Mouse (Mus musculus) kidney, embryonic 15.5 days (tissue): ENCODE results near the gene Galnt18. TPM values are rescaled to one million over a fixed set of nuclear protein-coding genes. Genes with fewer than 3 reads are reported as not detected.
A peak's percentile ranks its signal among the peaks of the same experiment; 100 is the strongest.

Source experiments
- ATAC-seq: fragments of 200-750 bp; cut with Nextera tagmentation; replicated peaks from 2 replicates; pipeline ENCODE4 v1.8.0; 2017; ENCODE audit warnings: moderate TSS enrichment; ENCODE audit not compliant: low FRiP score
- H3K27ac ChIP-seq: fragments of 300-500 bp; sonication (generic); 2 replicates; pipeline ENCODE4 v1.5.1; 2015; ENCODE audit warnings: mild to moderate bottlenecking, inconsistent platforms
- H3K27me3 ChIP-seq: fragments of 300-500 bp; sonication (generic); 2 replicates; pipeline ENCODE4 v1.6.1; 2015; ENCODE audit warnings: inconsistent platforms
- H3K36me3 ChIP-seq: fragments of 300-500 bp; sonication (generic); 2 replicates; pipeline ENCODE4 v1.6.1; 2015; ENCODE audit warnings: inconsistent platforms
- H3K4me1 ChIP-seq: fragments of 300-500 bp; sonication (generic); 2 replicates; pipeline ENCODE4 v1.6.1; 2015; ENCODE audit warnings: inconsistent platforms
- H3K4me2 ChIP-seq: fragments of 300-500 bp; sonication (generic); 2 replicates; pipeline ENCODE4 v1.6.1; 2015; ENCODE audit warnings: moderate library complexity, mild to moderate bottlenecking, inconsistent platforms
- H3K4me3 ChIP-seq: fragments of 300-500 bp; sonication (generic); replicated peaks from 2 replicates; pipeline ENCODE4 v1.5.1; 2015; ENCODE audit warnings: mild to moderate bottlenecking, inconsistent platforms
- H3K9ac ChIP-seq: fragments of 300-500 bp; sonication (generic); 2 replicates; pipeline ENCODE4 v1.6.1; 2015; ENCODE audit warnings: mild to moderate bottlenecking, inconsistent platforms
- H3K9me3 ChIP-seq: fragments of 300-500 bp; sonication (generic); replicated peaks from 2 replicates; pipeline ENCODE4 v1.6.1; 2016; ENCODE audit warnings: inconsistent platforms
- WGBS: fragments of 180-500 bp; shearing (Covaris S2); methylation state at CpG from one replicate; pipeline ENCODE4 v1.1.7; 2015; ENCODE audit warnings: mixed read lengths; 5-methylcytosine and 5-hydroxymethylcytosine counted together
- polyA plus RNA-seq: library from polyadenylated mRNA; unstranded; fragments of >200 nt; fragmentation: Nextera tagmentation; extraction: Ambion mirVana; gene quantifications from 2 replicates; pipeline ENCODE4 v1.2.1, GENCODE M21; 2015

Galnt18 gene
- polyA plus RNA-seq, 1 experiment from 2014 or later: 31.8 TPM

- peak; percentile 49; the same call in 1 of the 2 replicates for ATAC-seq
- Histone ChIP-seq H3K4me2 (no peak overlapping the region), H3K36me3 (no peaks in the 10 kb centered on the region), H3K9ac (no peak overlapping the region), H3K9me3 (no peaks in the 10 kb centered on the region), H3K4me3 (no peak overlapping the region), H3K27ac (0 out of 2 replicates have a peak overlapping the region, but pooled peaks have one; percentile 14), H3K4me1 (peaks cover 9% of the 10 kb centered on the region), H3K27me3 (no peaks in the 10 kb centered on the region)
- WGBS: 77% methylated on average over 8 of the region's 8 CpGs
These were observed 49.2 kb downstream of the Galnt18 start for GRCm38 (mm10) chr7:111730346-111731269.

GRCm38 (mm10) chr7:111726928-111727327 is 52.8 kb downstream of the Galnt18 start:
- Histone ChIP-seq H3K36me3 (no peaks in the 10 kb centered on the region), H3K9ac (no peak overlapping the region), H3K4me3 (no peak overlapping the region), H3K4me2 (no peak overlapping the region), H3K4me1 (peaks cover 9% of the 10 kb centered on the region), H3K9me3 (no peaks in the 10 kb centered on the region), H3K27me3 (no peaks in the 10 kb centered on the region), H3K27ac (peak overlapping the region; percentile 15; the same call in 1 of the 2 replicates)
- 33% methylated on average over 2 of the region's 2 CpGs for WGBS
- ATAC-seq: peak; percentile 40; the same call in 1 of the 2 replicates

- WGBS: 56% methylated on average over 7 of the region's 7 CpGs
- Histone ChIP-seq H3K27ac (no peak overlapping the region), H3K4me1 (peaks cover 18% of the 10 kb centered on the region), H3K27me3 (no peaks in the 10 kb centered on the region), H3K36me3 (no peaks in the 10 kb centered on the region), H3K9me3 (no peaks in the 10 kb centered on the region), H3K9ac (no peak overlapping the region), H3K4me2 (no peak overlapping the region), H3K4me3 (no peak overlapping the region)
- no peak for ATAC-seq
These were observed 55.0 kb downstream of the Galnt18 start for GRCm38 (mm10) chr7:111724730-111725129.

GRCm38 (mm10) chr7:111724004-111724403 is 55.8 kb downstream of the Galnt18 start:
- H3K4me1 ChIP-seq: peaks cover 20% of the 10 kb centered on the region
- no peaks in the 10 kb centered on the region for H3K27me3 ChIP-seq
- H3K9ac ChIP-seq: no peak overlapping the region
- ATAC-seq: no peak
- no peaks in the 10 kb centered on the region for H3K9me3 ChIP-seq
- H3K36me3 ChIP-seq: no peaks in the 10 kb centered on the region
- H3K4me3 ChIP-seq: no peak overlapping the region
- no peak overlapping the region for H3K4me2 ChIP-seq
- H3K27ac ChIP-seq: no peak overlapping the region
- WGBS: 68% methylated on average over 4 of the region's 4 CpGs

- WGBS: 73% methylated on average over 5 of the region's 5 CpGs
- H3K36me3 ChIP-seq: no peaks in the 10 kb centered on the region
- H3K4me3 ChIP-seq: no peak overlapping the region
- peaks cover 20% of the 10 kb centered on the region for H3K4me1 ChIP-seq
- no peak for ATAC-seq
- H3K9ac ChIP-seq: no peak overlapping the region
- H3K4me2 ChIP-seq: no peak overlapping the region
- no peak overlapping the region for H3K27ac ChIP-seq
- no peaks in the 10 kb centered on the region for H3K9me3 ChIP-seq
- H3K27me3 ChIP-seq: no peaks in the 10 kb centered on the region
These were observed 58.5 kb downstream of the Galnt18 start for GRCm38 (mm10) chr7:111721308-111721698.

- Histone ChIP-seq H3K9ac (no peak overlapping the region), H3K27me3 (no peaks in the 10 kb centered on the region), H3K36me3 (no peaks in the 10 kb centered on the region), H3K4me3 (no peak overlapping the region), H3K27ac (0 out of 2 replicates have a peak overlapping the region, but pooled peaks have one; percentile 5), H3K9me3 (no peaks in the 10 kb centered on the region), H3K4me2 (no peak overlapping the region), H3K4me1 (peaks cover 20% of the 10 kb centered on the region)
- 79% methylated on average over 8 of the region's 8 CpGs for WGBS
- ATAC-seq: no peak
These were observed 59.1 kb downstream of the Galnt18 start for GRCm38 (mm10) chr7:111720511-111721307.

- ATAC-seq: no peak
- Histone ChIP-seq H3K4me2 (no peak overlapping the region), H3K4me3 (no peak overlapping the region), H3K9me3 (no peaks in the 10 kb centered on the region), H3K27me3 (no peaks in the 10 kb centered on the region), H3K27ac (no peak overlapping the region), H3K4me1 (peaks cover 25% of the 10 kb centered on the region), H3K9ac (no peak overlapping the region), H3K36me3 (no peaks in the 10 kb centered on the region)
- WGBS: 57% methylated on average over 4 of the region's 4 CpGs
These were observed 60.9 kb downstream of the Galnt18 start for GRCm38 (mm10) chr7:111718900-111719299.

- 80% methylated on average over 5 of the region's 5 CpGs for WGBS
- no peak overlapping the region for H3K27ac ChIP-seq
- no peaks in the 10 kb centered on the region for H3K36me3 ChIP-seq
- H3K9ac ChIP-seq: no peak overlapping the region
- H3K9me3 ChIP-seq: no peaks in the 10 kb centered on the region
- no peak for ATAC-seq
- no peaks in the 10 kb centered on the region for H3K27me3 ChIP-seq
- peaks cover 17% of the 10 kb centered on the region; the same call in 1 of the 2 replicates for H3K4me1 ChIP-seq
- H3K4me2 ChIP-seq: no peak overlapping the region
- H3K4me3 ChIP-seq: no peak overlapping the region
These were observed 65.0 kb downstream of the Galnt18 start for GRCm38 (mm10) chr7:111714639-111715360.

GRCm38 (mm10) chr7:111713828-111714600 is 65.8 kb downstream of the Galnt18 start:
- no peak overlapping the region for H3K9ac ChIP-seq
- H3K27me3 ChIP-seq: no peaks in the 10 kb centered on the region
- 56% methylated on average over 3 of the region's 3 CpGs for WGBS
- no peak overlapping the region for H3K4me2 ChIP-seq
- H3K36me3 ChIP-seq: no peaks in the 10 kb centered on the region
- peaks cover 15% of the 10 kb centered on the region; the same call in 1 of the 2 replicates for H3K4me1 ChIP-seq
- peak overlapping the region; percentile 60 for H3K27ac ChIP-seq
- H3K9me3 ChIP-seq: no peaks in the 10 kb centered on the region
- H3K4me3 ChIP-seq: no peak overlapping the region
- ATAC-seq: no peak

GRCm38 (mm10) chr7:111712797-111713196 is 67.0 kb downstream of the Galnt18 start:
- Histone ChIP-seq H3K4me1 (peaks cover 15% of the 10 kb centered on the region; the same call in 1 of the 2 replicates), H3K4me3 (no peak overlapping the region), H3K9ac (no peak overlapping the region), H3K27ac (no peak overlapping the region), H3K27me3 (no peaks in the 10 kb centered on the region), H3K4me2 (no peak overlapping the region), H3K36me3 (no peaks in the 10 kb centered on the region), H3K9me3 (no peaks in the 10 kb centered on the region)
- WGBS: 86% methylated on average over 4 of the region's 4 CpGs
- ATAC-seq: no peak
